Mouse (Mus musculus) heart, postnatal 0 days (tissue): Measurements from ENCODE around the gene Pold4.

Experiments
- CTCF ChIP-seq: IDR thresholded peaks from 2 replicates; pipeline ENCODE4 v1.5.1; 2016; ENCODE audit warnings: antibody characterized with exemption, control low read depth, low read depth
- EP300 ChIP-seq: IDR thresholded peaks from 2 replicates; pipeline ENCODE4 v1.6.1; 2016; ENCODE audit warnings: antibody characterized with exemption, low read depth

DNA sequence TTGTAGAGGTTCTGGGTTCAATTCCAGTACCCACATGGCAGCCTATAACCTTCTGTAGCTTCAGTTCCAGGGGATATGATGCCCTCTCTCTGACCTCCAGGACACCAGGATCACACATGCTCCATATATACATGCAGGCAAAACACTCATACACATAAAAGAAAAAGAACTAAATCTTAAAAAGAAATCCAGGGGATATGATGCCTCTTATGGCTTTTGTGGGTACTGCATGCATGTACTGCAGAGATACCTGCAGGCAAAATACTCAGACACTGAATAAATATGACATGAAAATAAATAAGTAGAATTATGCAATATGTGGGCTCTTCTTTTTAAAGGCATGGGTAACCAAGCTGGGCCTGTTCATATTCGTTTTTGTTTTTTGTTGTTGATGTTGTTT is 15.3 kb downstream of the Pold4 start:
- 0 out of 2 replicates have a peak, but pooled peaks have one; percentile 7 for TF ChIP-seq CTCF
- no peak for TF ChIP-seq EP300
